Mouse (Mus musculus) lung, postnatal 25 days (tissue): ENCODE data around the gene Zyg11b.

ENCODE experiments used
- DNase-seq: peaks from one replicate; pipeline ENCODE4 v3.0.0; 2022; ENCODE audit warnings: low spot score

Gene Zyg11b

GRCm38 (mm10) chr4:108318649-108319615, 18.0 kb upstream of the Zyg11b start:
- peak; percentile 70 for DNase-seq

GRCm38 (mm10) chr4:108317656-108318605, 17.0 kb upstream of the Zyg11b start:
- no peak for DNase-seq

GRCm38 (mm10) chr4:108314041-108314440, 13.1 kb upstream of the Zyg11b start:
- no peak for DNase-seq

- DNase-seq: no peak
These were observed 9.8 kb upstream of the Zyg11b start for GRCm38 (mm10) chr4:108310706-108311105.

- no peak for DNase-seq
These were observed 1.5 kb upstream of the Zyg11b start for GRCm38 (mm10) chr4:108302296-108302890.

GRCm38 (mm10) chr4:108300266-108300665, 630 bp downstream of the Zyg11b start:
- DNase-seq: no peak

- DNase-seq: no peak
These were observed 23.9 kb downstream of the Zyg11b start for GRCm38 (mm10) chr4:108276973-108277372.

- no peak for DNase-seq
These were observed 28.6 kb downstream of the Zyg11b start for GRCm38 (mm10) chr4:108272286-108272685.

GRCm38 (mm10) chr4:108265774-108266173, 35.1 kb downstream of the Zyg11b start:
- no peak for DNase-seq

- no peak for DNase-seq
These were observed 47.6 kb downstream of the Zyg11b start for GRCm38 (mm10) chr4:108253317-108253716.

- no peak for DNase-seq
These were observed 50.4 kb downstream of the Zyg11b start for GRCm38 (mm10) chr4:108250501-108250900.

- DNase-seq: no peak
These were observed 51.6 kb downstream of the Zyg11b start for GRCm38 (mm10) chr4:108249314-108249713.

GRCm38 (mm10) chr4:108233654-108234053, 67.2 kb downstream of the Zyg11b start:
- no peak for DNase-seq

- DNase-seq: no peak
These were observed 75.5 kb downstream of the Zyg11b start for GRCm38 (mm10) chr4:108225341-108225872.

- no peak for DNase-seq
These were observed 78.4 kb downstream of the Zyg11b start for GRCm38 (mm10) chr4:108222507-108222906.

GRCm38 (mm10) chr4:108219019-108219418, 81.9 kb downstream of the Zyg11b start:
- no peak for DNase-seq

- DNase-seq: no peak
These were observed 83.3 kb downstream of the Zyg11b start, which contains the start of gene Zyg11a for GRCm38 (mm10) chr4:108217332-108218179. TSS of gene Zyg11a (minus strand) at chr4:108218048.

GRCm38 (mm10) chr4:108213023-108213422, 87.9 kb downstream of the Zyg11b start:
- DNase-seq: no peak

GRCm38 (mm10) chr4:108204629-108205028, 96.3 kb downstream of the Zyg11b start:
- no peak for DNase-seq

GRCm38 (mm10) chr4:108199236-108199635, 101.7 kb downstream of the Zyg11b start:
- no peak for DNase-seq
